Mouse (Mus musculus) cortical plate, adult 2 months (tissue): ENCODE measurements around the gene Acbd3.

ENCODE experiments used
- CTCF ChIP-seq: fragments of 200-500 bp; IDR thresholded peaks from 2 replicates; pipeline ENCODE4 v1.5.1; 2011; ENCODE audit warnings: mild to moderate bottlenecking, control low read depth, low read length; ENCODE audit not compliant: insufficient read depth; ENCODE audit errors: extremely low read depth
- POLR2A ChIP-seq: fragments of 200-500 bp; IDR thresholded peaks from 2 replicates; pipeline ENCODE4 v1.6.1; 2011; ENCODE audit warnings: mild to moderate bottlenecking, low read length, control low read depth; ENCODE audit not compliant: insufficient read depth; ENCODE audit errors: extremely low read depth

- TF ChIP-seq CTCF (no peak), POLR2A (no peak)
Observed at GRCm38 (mm10) chr1:180703400-180703799, 22.4 kb upstream of the Acbd3 start.
